Mouse (Mus musculus) heart, embryonic 16.5 days (tissue): ENCODE results near the gene Nfic. TPM values are rescaled to one million over a fixed set of nuclear protein-coding genes. Genes with fewer than 3 reads are reported as not detected.

Experiments
- ATAC-seq: fragments of 200-750 bp; cut with Nextera tagmentation; replicated peaks from 2 replicates; pipeline ENCODE4 v1.8.0; 2017; ENCODE audit warnings: moderate number of reproducible peaks; ENCODE audit not compliant: insufficient read depth, low FRiP score; ENCODE audit errors: extremely low read depth
- H3K27ac ChIP-seq: fragments of 300-500 bp; sonication (generic); 2 replicates; pipeline ENCODE4 v1.5.1; 2014; ENCODE audit warnings: mild to moderate bottlenecking, low read length, control low read depth, moderate library complexity
- H3K27me3 ChIP-seq: fragments of 300-500 bp; sonication (generic); 2 replicates; pipeline ENCODE4 v1.6.1; 2014; ENCODE audit warnings: low read length, mixed read lengths; ENCODE audit not compliant: control insufficient read depth, insufficient read depth
- H3K36me3 ChIP-seq: fragments of 300-500 bp; sonication (generic); 2 replicates; pipeline ENCODE4 v1.6.1; 2014; ENCODE audit not compliant: control insufficient read depth, insufficient read depth
- H3K4me1 ChIP-seq: fragments of 300-500 bp; sonication (generic); 2 replicates; pipeline ENCODE4 v1.6.1; 2014; ENCODE audit warnings: low read length, mixed read lengths; ENCODE audit not compliant: control insufficient read depth, insufficient read depth
- H3K4me2 ChIP-seq: fragments of 300-500 bp; sonication (generic); 2 replicates; pipeline ENCODE4 v1.6.1; 2014; ENCODE audit warnings: low read depth, mild to moderate bottlenecking, control low read depth, low read length
- H3K4me3 ChIP-seq: fragments of 300-500 bp; sonication (generic); 2 replicates; pipeline ENCODE4 v1.5.1; 2014; ENCODE audit warnings: mild to moderate bottlenecking, control low read depth, low read length
- H3K9ac ChIP-seq: fragments of 300-500 bp; sonication (generic); 2 replicates; pipeline ENCODE4 v1.6.1; 2014; ENCODE audit warnings: low read length, control low read depth
- H3K9me3 ChIP-seq: fragments of 300-500 bp; sonication (generic); replicated peaks from 2 replicates; pipeline ENCODE4 v1.6.1; 2016; ENCODE audit warnings: low read length; ENCODE audit not compliant: control insufficient read depth
- WGBS: fragments of 180-500 bp; shearing (Covaris S2); extraction: QIAGEN DNeasy Blood & Tissue Kit; methylation state at CpG from one replicate; pipeline ENCODE4 v1.1.7; 2014; 5-methylcytosine and 5-hydroxymethylcytosine counted together
- polyA plus RNA-seq: library from polyadenylated mRNA; unstranded; fragments of >200 nt; fragmentation: Nextera tagmentation; extraction: Ambion mirVana; gene quantifications from 2 replicates; pipeline ENCODE4 v1.2.1, GENCODE M21; 2015

Gene Nfic
- polyA plus RNA-seq, 1 experiment from 2014 or later: 54.7 TPM

DNA sequence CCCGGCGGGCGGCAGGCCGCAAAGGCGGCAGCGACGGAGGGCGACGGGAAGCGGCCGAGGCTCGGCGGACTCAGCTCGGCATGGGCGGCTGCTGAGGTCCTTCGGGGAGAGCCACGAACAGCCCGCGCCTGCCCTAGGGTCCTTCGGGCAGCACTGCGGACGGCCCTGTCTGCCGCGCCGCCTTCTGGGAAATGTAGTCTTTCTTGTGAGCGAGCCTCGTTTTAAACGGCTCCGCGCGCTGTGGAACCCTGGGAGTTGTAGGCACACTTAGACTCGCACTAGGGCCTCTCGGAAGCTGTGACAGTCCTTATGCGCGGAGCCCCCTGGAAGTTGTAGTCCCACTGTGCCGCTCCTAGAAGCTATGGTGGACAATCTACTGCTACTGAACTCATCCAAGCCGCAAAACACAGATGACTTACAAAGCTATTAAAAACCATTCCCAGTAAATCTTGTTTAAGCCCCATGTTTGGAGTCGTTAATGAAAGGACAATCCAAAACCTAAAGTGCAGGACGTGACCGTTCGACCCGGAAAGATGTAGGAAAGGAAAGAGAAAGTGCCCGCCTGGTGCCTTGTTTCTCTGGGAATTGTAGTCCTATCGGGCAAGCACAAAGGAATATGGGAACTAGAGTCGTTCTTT is 40.9 kb upstream of the Nfic start, which contains the start of gene Ncln:
TSS of gene Ncln (minus strand) at position 129 of the 638 bp plus-strand sequence.
- Histone ChIP-seq H3K36me3 (peaks cover 13% of the 10 kb centered on the region), H3K4me1 (peaks cover 14% of the 10 kb centered on the region), H3K27me3 (no peaks in the 10 kb centered on the region), H3K4me3 (peak within 1 kb of the TSS; percentile 87), H3K4me2 (peak within 1 kb of the TSS; percentile 94), H3K9me3 (no peaks in the 10 kb centered on the region), H3K9ac (peak within 1 kb of the TSS; percentile 92), H3K27ac (peak within 1 kb of the TSS; percentile 90)
- WGBS: under 1% methylated on average over 45 of the region's 45 CpGs
- ATAC-seq: peak; percentile 95

DNA sequence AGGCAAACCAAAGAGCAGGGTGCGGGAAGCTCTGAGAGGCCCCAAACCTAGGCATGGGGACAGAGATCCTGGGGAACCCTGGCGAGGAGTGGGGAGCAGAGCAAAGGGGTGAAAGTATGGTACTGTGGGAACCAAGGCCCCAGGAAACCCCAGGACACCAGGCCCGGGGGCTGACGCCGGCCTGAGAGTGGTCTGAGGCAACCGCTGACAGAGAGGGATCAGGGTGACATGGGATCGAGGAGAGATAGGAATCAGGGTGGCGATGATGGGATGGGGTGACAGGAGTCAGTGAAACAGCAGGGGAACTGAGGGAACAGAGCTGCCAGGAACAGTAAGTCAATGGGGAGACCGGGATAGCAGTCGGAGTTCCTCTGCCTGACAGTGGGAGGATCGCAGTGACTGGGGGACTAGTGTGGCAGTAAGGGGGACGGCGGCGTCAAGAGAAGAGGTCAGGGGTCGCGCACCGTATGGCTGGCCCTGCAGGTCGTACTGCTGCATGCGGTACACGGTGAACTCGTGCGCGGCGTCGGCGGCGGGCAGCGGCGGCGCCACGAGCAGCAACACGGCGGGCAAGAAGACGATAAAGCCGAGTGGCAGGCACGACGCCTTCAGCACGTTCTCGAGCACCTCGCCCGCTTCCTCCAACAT is 40.3 kb upstream of the Nfic start:
- peak; percentile 12; the same call in 1 of the 2 replicates for ATAC-seq
- H3K4me1 ChIP-seq: peaks cover 14% of the 10 kb centered on the region
- peak overlapping the region; percentile 61 for H3K27ac ChIP-seq
- peak overlapping the region; percentile 92 for H3K9ac ChIP-seq
- peaks cover 19% of the 10 kb centered on the region for H3K36me3 ChIP-seq
- H3K4me2 ChIP-seq: peak overlapping the region; percentile 94
- peak overlapping the region; percentile 87 for H3K4me3 ChIP-seq
- H3K27me3 ChIP-seq: no peaks in the 10 kb centered on the region
- 1% methylated on average over 41 of the region's 41 CpGs for WGBS
- no peaks in the 10 kb centered on the region for H3K9me3 ChIP-seq

DNA sequence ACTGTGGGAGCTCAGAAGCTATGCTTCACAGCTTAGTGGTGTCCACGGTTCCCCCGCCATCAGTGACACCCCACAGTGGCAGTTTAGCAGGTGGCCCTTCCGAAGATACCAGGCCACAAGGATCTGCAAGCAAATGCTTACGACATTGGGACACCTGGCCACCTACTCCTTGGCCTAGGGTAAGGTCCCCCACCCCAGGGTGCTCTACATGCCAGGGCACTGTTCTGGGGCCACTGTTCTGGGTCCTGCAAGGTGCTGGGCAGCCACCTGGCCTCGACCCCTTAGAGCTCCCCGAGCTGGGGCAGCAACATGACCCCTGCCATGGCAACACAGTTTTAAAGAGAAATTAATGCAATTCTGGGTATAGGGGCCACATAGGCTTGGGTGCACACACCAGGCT is 39.7 kb upstream of the Nfic start:
- peak overlapping the region; percentile 87 for H3K4me3 ChIP-seq
- H3K27ac ChIP-seq: no peak overlapping the region
- H3K9ac ChIP-seq: peak overlapping the region; percentile 92
- no peaks in the 10 kb centered on the region for H3K27me3 ChIP-seq
- peaks cover 25% of the 10 kb centered on the region for H3K36me3 ChIP-seq
- H3K9me3 ChIP-seq: no peaks in the 10 kb centered on the region
- H3K4me1 ChIP-seq: peaks cover 14% of the 10 kb centered on the region
- no peak for ATAC-seq
- peak overlapping the region; percentile 94 for H3K4me2 ChIP-seq
- 69% methylated on average over 6 of the region's 6 CpGs for WGBS

DNA sequence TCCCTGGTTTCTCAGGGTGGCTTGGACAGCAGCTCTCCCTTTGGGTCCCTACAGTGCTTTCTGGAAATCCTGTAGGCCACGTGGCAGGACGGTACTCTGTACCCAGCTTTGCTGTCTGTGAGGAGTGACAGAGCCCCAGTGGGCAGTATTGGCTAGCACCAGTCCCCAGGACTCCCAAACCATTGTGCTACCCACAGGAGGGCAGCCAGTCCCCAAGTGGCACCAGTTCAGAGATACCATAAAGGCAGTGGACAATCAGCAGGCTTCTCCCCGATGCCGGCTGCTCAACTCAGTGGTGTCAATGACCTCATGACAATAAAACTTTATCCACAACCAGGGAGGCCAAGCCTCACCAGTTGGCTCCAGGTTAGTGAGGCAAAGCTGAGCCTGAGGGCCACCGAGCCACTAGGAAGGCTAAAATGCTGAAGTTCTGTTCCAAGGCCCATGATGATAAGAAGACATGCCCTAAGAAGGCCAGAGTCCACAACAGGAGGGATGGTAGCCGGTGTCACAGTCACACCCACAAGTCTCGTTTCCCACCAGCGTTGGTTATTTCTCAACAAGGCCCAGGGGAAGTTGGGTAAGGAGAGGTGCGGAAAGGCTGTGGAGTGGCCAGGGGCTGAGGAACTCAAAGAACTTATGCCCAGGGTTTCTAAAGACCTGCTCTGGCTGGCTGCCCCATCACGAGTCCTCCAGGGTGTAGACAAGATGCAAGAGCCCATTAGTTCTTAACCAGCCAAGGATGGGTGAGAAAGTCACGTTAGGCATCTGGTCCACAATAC is 39.0 kb upstream of the Nfic start:
- no peaks in the 10 kb centered on the region for H3K27me3 ChIP-seq
- H3K4me2 ChIP-seq: peak overlapping the region; percentile 94; the same call in 1 of the 2 replicates
- H3K36me3 ChIP-seq: peaks cover 28% of the 10 kb centered on the region
- 86% methylated on average over 11 of the region's 11 CpGs for WGBS
- no peak overlapping the region for H3K9ac ChIP-seq
- H3K4me1 ChIP-seq: peaks cover 14% of the 10 kb centered on the region
- no peak overlapping the region for H3K27ac ChIP-seq
- no peaks in the 10 kb centered on the region for H3K9me3 ChIP-seq
- ATAC-seq: no peak
- no peak overlapping the region for H3K4me3 ChIP-seq

DNA sequence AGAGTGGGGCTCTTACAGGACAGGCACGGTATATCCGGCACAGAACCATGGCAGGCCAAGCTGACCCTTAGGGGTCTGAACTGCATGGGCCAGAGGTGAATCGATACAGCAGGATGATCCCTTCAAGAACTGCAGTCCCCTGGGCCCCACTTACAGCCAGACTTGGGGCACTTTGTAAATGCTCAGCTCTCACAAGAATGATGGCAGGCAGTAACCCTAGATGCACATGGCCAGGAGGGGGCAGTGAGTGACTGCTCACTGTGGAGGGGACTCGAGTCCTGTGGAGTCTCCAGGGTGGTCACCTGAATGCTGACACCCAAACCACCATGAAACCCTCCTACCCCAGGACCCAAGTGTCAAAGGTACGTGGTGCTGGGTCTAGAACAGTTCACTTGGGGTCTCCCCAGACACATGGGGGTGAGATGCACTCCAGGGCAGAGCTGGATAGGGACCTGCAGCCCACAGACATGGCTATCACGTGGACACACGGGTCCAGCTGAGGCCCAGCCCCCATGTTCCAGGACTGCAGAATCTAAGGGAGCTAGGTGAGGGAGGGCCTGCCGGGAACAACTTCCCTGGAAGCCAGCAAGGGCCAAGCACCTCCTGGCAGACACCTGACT is 38.3 kb upstream of the Nfic start:
- WGBS: 80% methylated on average over 8 of the region's 8 CpGs
- Histone ChIP-seq H3K36me3 (peaks cover 31% of the 10 kb centered on the region), H3K27ac (no peak overlapping the region), H3K4me2 (no peak overlapping the region), H3K27me3 (no peaks in the 10 kb centered on the region), H3K9me3 (no peaks in the 10 kb centered on the region), H3K4me3 (no peak overlapping the region), H3K9ac (no peak overlapping the region), H3K4me1 (peaks cover 14% of the 10 kb centered on the region)
- no peak for ATAC-seq

DNA sequence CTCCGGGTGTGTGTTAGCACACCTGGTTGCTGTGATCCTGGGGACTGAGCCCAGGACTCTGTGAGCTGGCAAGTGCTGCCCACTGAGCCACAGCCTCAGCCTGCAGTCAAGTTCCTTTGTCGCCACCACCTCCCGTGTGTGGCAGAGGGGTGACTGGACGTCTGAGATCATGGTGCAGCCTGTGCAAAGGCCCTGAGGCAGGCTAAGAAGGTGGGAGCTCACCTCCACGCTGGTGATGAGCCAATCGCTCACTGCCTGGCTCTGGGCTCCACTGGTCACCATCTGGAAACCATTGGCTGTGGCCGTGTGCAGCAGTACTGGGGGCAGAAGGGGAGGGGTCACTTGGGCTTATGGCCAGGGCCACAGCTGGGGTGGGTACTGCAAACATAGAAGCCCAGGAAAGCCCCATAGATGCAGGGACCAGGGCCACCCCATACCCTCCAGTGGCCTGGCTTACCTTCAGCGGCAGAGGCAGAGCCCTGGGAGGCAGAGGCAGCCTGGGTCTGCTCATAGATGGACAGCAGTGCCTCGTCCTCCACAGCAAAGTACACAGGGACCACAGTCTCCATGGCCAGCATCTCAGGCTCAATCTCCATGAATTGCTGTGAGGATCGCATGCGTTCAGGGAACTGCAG is 37.3 kb upstream of the Nfic start:
- H3K9me3 ChIP-seq: no peaks in the 10 kb centered on the region
- H3K4me1 ChIP-seq: peaks cover 18% of the 10 kb centered on the region
- peaks cover 41% of the 10 kb centered on the region for H3K36me3 ChIP-seq

DNA sequence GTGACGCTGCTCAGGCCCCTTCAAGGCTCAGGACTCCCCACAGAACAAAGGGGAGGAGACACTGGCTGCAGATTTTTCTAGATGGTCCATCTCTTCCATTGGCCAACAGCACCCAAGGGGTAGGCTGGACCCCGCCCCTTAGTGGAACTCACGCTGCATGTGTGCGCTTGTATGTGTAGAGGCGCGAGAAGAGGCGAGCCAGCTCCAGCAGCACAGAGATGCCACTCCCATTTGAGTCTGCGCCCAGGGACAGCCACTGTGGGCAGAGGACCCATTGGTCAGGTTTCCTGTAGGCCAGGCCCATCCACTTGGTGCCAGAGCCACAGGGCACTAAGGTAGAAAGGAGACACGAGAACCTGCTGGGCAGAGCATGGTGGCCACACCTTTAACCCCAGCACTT is 35.6 kb upstream of the Nfic start:
- no peak overlapping the region for H3K9ac ChIP-seq
- H3K4me1 ChIP-seq: peaks cover 18% of the 10 kb centered on the region
- H3K9me3 ChIP-seq: no peaks in the 10 kb centered on the region
- no peak overlapping the region for H3K4me2 ChIP-seq
- H3K27ac ChIP-seq: no peak overlapping the region
- 88% methylated on average over 9 of the region's 9 CpGs for WGBS
- peaks cover 52% of the 10 kb centered on the region for H3K36me3 ChIP-seq
- ATAC-seq: no peak
- H3K27me3 ChIP-seq: no peaks in the 10 kb centered on the region
- no peak overlapping the region for H3K4me3 ChIP-seq

More for the DNA sequence above, 37.3 kb upstream of the Nfic start:
- WGBS: 91% methylated on average over 11 of the region's 11 CpGs
- Histone ChIP-seq H3K9ac (no peak overlapping the region), H3K27me3 (no peaks in the 10 kb centered on the region), H3K4me2 (no peak overlapping the region), H3K4me3 (no peak overlapping the region), H3K27ac (no peak overlapping the region)
- ATAC-seq: no peak

DNA sequence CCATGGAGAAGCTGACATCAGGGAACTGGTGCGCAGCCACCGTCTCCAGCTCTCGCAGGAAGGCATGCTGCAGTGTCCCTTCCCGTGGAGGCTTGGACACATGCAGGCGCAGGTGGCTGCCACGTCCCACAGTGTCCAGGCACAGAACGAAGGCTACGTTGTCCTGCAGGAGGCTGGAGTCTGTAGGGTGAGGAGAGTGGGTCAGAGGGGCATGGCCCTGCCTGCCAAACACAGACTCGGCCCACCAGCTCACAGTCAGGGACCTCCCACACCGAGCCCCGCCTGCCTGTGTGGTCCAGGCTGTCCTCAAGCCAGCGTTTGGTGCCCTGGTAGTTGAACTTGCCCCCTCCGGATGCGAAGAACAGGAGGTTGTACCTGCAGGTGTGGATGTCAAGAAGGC is 34.5 kb upstream of the Nfic start:
- no peak for ATAC-seq
- no peaks in the 10 kb centered on the region for H3K9me3 ChIP-seq
- no peak overlapping the region for H3K4me2 ChIP-seq
- peaks cover 16% of the 10 kb centered on the region for H3K4me1 ChIP-seq
- WGBS: 81% methylated on average over 14 of the region's 14 CpGs
- no peak overlapping the region for H3K9ac ChIP-seq
- H3K27me3 ChIP-seq: no peaks in the 10 kb centered on the region
- no peak overlapping the region for H3K27ac ChIP-seq
- H3K36me3 ChIP-seq: peaks cover 52% of the 10 kb centered on the region
- no peak overlapping the region for H3K4me3 ChIP-seq
